Mouse (Mus musculus) hindbrain, embryonic 13.5 days (tissue): Measurements from ENCODE around the gene Pfdn6. TPM values are rescaled to one million over a fixed set of nuclear protein-coding genes. Genes with fewer than 3 reads are reported as not detected.
"Not testable (repeated sequence)": the region's sequence is repeated elsewhere in the genome, so short reads cannot be mapped to it uniquely, and the experiment has no call there.

Experiments
- ATAC-seq: fragments of 200-750 bp; cut with Nextera tagmentation; 2 replicates; pipeline ENCODE4 v1.8.0; 2017; ENCODE audit warnings: moderate TSS enrichment; ENCODE audit not compliant: low FRiP score
- H3K27ac ChIP-seq: fragments of 300-500 bp; sonication (generic); 2 replicates; pipeline ENCODE4 v1.5.1; 2015; ENCODE audit warnings: inconsistent platforms, mild to moderate bottlenecking, moderate library complexity
- H3K27me3 ChIP-seq: fragments of 300-500 bp; sonication (generic); 2 replicates; pipeline ENCODE4 v1.6.1; 2015; ENCODE audit warnings: mild to moderate bottlenecking, inconsistent platforms
- H3K36me3 ChIP-seq: fragments of 300-500 bp; sonication (generic); 2 replicates; pipeline ENCODE4 v1.6.1; 2015; ENCODE audit warnings: mild to moderate bottlenecking, inconsistent platforms
- H3K4me1 ChIP-seq: fragments of 300-500 bp; sonication (generic); replicated peaks from 2 replicates; pipeline ENCODE4 v1.6.1; 2015; ENCODE audit warnings: inconsistent platforms
- H3K4me2 ChIP-seq: fragments of 300-500 bp; sonication (generic); 2 replicates; pipeline ENCODE4 v1.6.1; 2015; ENCODE audit warnings: inconsistent platforms, mild to moderate bottlenecking, moderate library complexity
- H3K4me3 ChIP-seq: fragments of 300-500 bp; sonication (generic); 2 replicates; pipeline ENCODE4 v1.5.1; 2015; ENCODE audit warnings: mild to moderate bottlenecking, inconsistent platforms
- H3K9ac ChIP-seq: fragments of 300-500 bp; sonication (generic); 2 replicates; pipeline ENCODE4 v1.6.1; 2015; ENCODE audit warnings: mild to moderate bottlenecking, inconsistent platforms
- H3K9me3 ChIP-seq: fragments of 300-500 bp; sonication (generic); 2 replicates; pipeline ENCODE4 v1.6.1; 2016; ENCODE audit warnings: inconsistent platforms
- WGBS: fragments of 180-500 bp; shearing (Covaris S2); methylation state at CpG from one replicate; pipeline ENCODE4 v1.1.7; 2015; 5-methylcytosine and 5-hydroxymethylcytosine counted together
- polyA plus RNA-seq: library from polyadenylated mRNA; unstranded; fragments of >200 nt; fragmentation: Nextera tagmentation; extraction: Ambion mirVana; gene quantifications from 2 replicates; pipeline ENCODE4 v1.2.1, GENCODE M21; 2015

Pfdn6 gene
- 186 and 199 TPM in 2 replicates for polyA plus RNA-seq

- H3K36me3 ChIP-seq, result peaks cover 58% of the 10 kb centered on the region
- no peak within 1 kb of the TSS for H3K27ac ChIP-seq
- H3K4me3 ChIP-seq, result peak within 1 kb of the TSS; percentile 88
These were observed at the start of gene Pfdn6, which contains the start of gene Wdr46 for GRCm38 (mm10) chr17:33940206-33940805. Gene Pfdn6 (minus strand): TSS chr17:33940343. Gene Wdr46 (plus strand): TSS chr17:33940660.

GRCm38 (mm10) chr17:33982136-33982535 lies 42.0 kb upstream of the Pfdn6 start:
- WGBS, result 7% methylated on average over 8 of the region's 8 CpGs
- peaks cover 28% of the 10 kb centered on the region for H3K4me1 ChIP-seq
- not testable (repeated sequence) for H3K36me3 ChIP-seq, ATAC-seq, H3K9me3 ChIP-seq
- peaks cover 35% of the 10 kb centered on the region for H3K27me3 ChIP-seq
- 0 out of 2 replicates have a peak overlapping the region, but pooled peaks have one; percentile 71 for H3K9ac ChIP-seq
- peak overlapping the region; percentile 58 for H3K4me2 ChIP-seq
- peak overlapping the region; percentile 52 for H3K4me3 ChIP-seq
- H3K27ac ChIP-seq, result peak overlapping the region; percentile 93

More at GRCm38 (mm10) chr17:33940206-33940805, at the start of gene Pfdn6, which contains the start of gene Wdr46:
- Histone ChIP-seq H3K4me1 (peaks cover 25% of the 10 kb centered on the region), H3K27me3 (no peaks in the 10 kb centered on the region), H3K4me2 (peak within 1 kb of the TSS; percentile 94), H3K9ac (peak within 1 kb of the TSS; percentile 85), H3K9me3 (no peaks in the 10 kb centered on the region)
- peak; percentile 90 for ATAC-seq
- WGBS, result under 1% methylated on average over 36 of the region's 36 CpGs

- peak overlapping the region; percentile 93 for H3K27ac ChIP-seq
- 1% methylated on average over 27 of the region's 27 CpGs for WGBS
- H3K9me3 ChIP-seq, H3K36me3 ChIP-seq: not testable (repeated sequence)
- peak overlapping the region; percentile 58 for H3K4me2 ChIP-seq
- peaks cover 43% of the 10 kb centered on the region for H3K27me3 ChIP-seq
- peaks cover 28% of the 10 kb centered on the region for H3K4me1 ChIP-seq
- H3K4me3 ChIP-seq, result peak overlapping the region; percentile 52
- peak; percentile 96 for ATAC-seq
- H3K9ac ChIP-seq, result peak overlapping the region; percentile 71
These were observed 41.2 kb upstream of the Pfdn6 start for GRCm38 (mm10) chr17:33981192-33981909.

DNA sequence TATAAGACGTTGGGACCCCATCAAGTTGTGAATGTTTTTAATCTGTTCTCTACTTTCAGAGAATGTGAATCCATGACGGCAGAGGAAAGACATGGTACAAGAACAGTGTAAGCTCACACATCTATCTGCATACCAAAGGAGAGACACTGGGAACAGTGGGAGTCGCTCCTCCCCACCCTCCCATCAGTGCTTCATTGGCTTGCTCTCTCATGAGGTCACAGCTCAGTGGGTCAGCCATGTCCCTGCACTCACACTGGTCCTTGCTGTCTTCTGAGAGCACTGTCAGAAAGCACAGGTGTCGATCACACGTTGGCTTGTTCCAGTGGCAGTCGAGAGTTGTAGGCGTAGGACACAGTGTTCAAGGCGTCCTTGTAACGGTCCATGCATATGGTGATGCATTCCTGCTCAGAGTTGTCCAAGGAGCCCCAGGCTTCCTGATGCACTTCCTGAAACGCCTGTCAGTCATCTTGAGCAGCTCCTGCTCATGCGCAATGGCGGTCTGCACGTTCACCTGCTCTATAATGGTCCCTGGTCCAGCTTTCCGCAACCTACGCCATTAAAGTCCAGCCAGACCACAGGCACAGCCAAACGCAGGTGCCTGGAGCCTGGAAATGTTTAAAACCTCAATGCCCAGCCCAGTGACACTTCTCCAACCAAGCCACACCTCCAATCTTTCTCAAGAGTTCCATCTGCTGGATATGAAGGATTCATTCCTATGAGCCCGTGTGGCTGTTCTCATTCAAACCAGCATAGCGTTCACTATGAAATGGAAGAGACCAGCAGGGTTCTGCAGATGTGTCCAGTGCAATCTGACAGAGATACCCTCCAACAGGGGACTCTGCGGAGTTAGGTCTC lies 40.3 kb upstream of the Pfdn6 start:
- peak overlapping the region; percentile 69 for H3K27ac ChIP-seq
- ATAC-seq, result peak; percentile 8; the same call in 1 of the 2 replicates
- 0 out of 2 replicates have a peak overlapping the region, but pooled peaks have one; percentile 43 for H3K9ac ChIP-seq
- H3K36me3 ChIP-seq, result no peaks in the 10 kb centered on the region
- no peak overlapping the region for H3K4me3 ChIP-seq
- peaks cover 28% of the 10 kb centered on the region for H3K4me1 ChIP-seq
- peaks cover 52% of the 10 kb centered on the region for H3K27me3 ChIP-seq
- no peaks in the 10 kb centered on the region for H3K9me3 ChIP-seq
- H3K4me2 ChIP-seq, result peak overlapping the region; percentile 58; the same call in 1 of the 2 replicates
- 77% methylated on average over 19 of the region's 19 CpGs for whole genome bisulfite sequencing

DNA sequence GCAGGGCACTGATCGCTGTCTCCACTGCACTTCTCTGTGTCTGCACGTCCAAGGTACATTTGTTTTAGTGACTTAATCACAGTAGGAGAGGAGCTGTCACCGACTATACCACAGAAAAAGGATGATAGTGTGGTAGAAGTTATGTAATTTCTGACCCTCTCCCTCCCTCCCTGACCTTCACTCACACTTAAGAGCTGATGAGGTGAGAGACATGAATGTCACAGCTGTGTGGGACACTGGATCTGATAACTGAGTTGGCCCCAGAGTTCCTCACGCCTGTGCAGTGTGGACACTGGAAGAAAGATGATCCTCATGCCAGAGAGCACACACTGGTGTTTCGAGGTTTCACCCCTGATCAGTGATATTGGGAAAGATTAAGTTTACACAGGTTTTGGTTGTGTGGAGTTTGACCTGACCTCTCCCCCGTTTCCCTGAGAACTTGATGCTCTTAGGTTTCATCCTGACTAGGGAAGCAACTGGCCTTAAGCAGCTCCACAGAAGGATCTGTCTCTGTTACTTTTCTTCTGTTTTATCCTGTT lies 39.4 kb upstream of the Pfdn6 start:
- no peaks in the 10 kb centered on the region for H3K36me3 ChIP-seq
- H3K9ac ChIP-seq, result no peak overlapping the region
- no peak overlapping the region for H3K4me2 ChIP-seq
- no peak overlapping the region for H3K4me3 ChIP-seq
- peaks cover 60% of the 10 kb centered on the region for H3K27me3 ChIP-seq
- no peaks in the 10 kb centered on the region for H3K9me3 ChIP-seq
- peaks cover 28% of the 10 kb centered on the region for H3K4me1 ChIP-seq
- ATAC-seq, result no peak
- 80% methylated on average over 6 of the region's 6 CpGs for WGBS
- no peak overlapping the region for H3K27ac ChIP-seq

GRCm38 (mm10) chr17:33978631-33979031 lies 38.5 kb upstream of the Pfdn6 start:
- Histone ChIP-seq H3K4me3 (peak overlapping the region; percentile 38), H3K9ac (peak overlapping the region; percentile 67), H3K36me3 (no peaks in the 10 kb centered on the region), H3K9me3 (no peaks in the 10 kb centered on the region), H3K27me3 (peaks cover 68% of the 10 kb centered on the region), H3K4me2 (peak overlapping the region; percentile 61), H3K4me1 (peaks cover 28% of the 10 kb centered on the region), H3K27ac (no peak overlapping the region)
- ATAC-seq, result no peak
- WGBS, result under 1% methylated on average over 17 of the region's 17 CpGs

DNA sequence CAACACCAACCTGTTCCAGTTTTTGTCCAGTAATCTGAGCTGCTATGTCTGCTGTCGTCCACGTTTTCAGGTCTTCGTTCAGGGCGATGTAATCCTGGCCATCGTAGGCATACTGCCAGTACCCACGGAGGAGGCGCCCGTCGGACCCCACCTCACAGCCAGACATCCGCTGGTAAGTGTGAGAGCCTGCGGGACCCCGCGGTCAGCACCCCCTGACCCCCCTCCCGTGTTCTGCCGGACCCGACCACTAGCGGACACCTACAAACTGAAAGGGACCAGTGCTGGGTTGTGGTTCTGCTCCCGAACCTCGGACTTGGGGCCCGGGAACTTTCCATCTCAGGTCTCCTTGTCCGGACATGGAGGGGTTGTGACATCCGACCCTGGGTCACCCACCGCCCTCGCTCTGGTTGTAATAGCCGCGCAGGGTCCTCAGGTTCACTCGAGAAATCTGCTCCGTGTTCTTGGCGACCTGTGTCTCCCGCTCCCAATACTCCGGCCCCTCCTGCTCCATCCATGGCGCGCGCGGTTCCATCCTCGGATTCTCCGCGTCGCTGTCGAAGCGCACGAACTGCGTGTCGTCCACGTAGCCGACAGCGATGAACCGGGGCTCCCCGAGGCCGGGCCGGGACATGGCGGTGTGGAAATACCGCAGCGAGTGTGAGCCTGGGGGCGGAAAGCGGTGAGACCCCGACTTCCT lies 37.9 kb upstream of the Pfdn6 start:
- peak overlapping the region; percentile 67 for H3K9ac ChIP-seq
- H3K27me3 ChIP-seq, result peaks cover 74% of the 10 kb centered on the region
- no peak overlapping the region for H3K27ac ChIP-seq
- peak overlapping the region; percentile 61 for H3K4me2 ChIP-seq
- no peaks in the 10 kb centered on the region for H3K9me3 ChIP-seq
- H3K4me3 ChIP-seq, result peak overlapping the region; percentile 38
- 3% methylated on average over 57 of the region's 57 CpGs for WGBS
- no peaks in the 10 kb centered on the region for H3K36me3 ChIP-seq
- ATAC-seq, result no peak
- H3K4me1 ChIP-seq, result peaks cover 28% of the 10 kb centered on the region

GRCm38 (mm10) chr17:33973572-33973971 lies 33.4 kb upstream of the Pfdn6 start:
- peaks cover 76% of the 10 kb centered on the region for H3K27me3 ChIP-seq
- peaks cover 14% of the 10 kb centered on the region for H3K4me1 ChIP-seq
- no peaks in the 10 kb centered on the region for H3K9me3 ChIP-seq
- H3K27ac ChIP-seq, result no peak overlapping the region
- no peak overlapping the region for H3K4me3 ChIP-seq
- no peaks in the 10 kb centered on the region for H3K36me3 ChIP-seq
- no peak overlapping the region for H3K4me2 ChIP-seq
- WGBS, result 67% methylated on average over 3 of the region's 3 CpGs
- H3K9ac ChIP-seq, result no peak overlapping the region
- no peak for ATAC-seq

GRCm38 (mm10) chr17:33972691-33973090 lies 32.5 kb upstream of the Pfdn6 start:
- ATAC-seq, result no peak
- Histone ChIP-seq H3K27ac (no peak overlapping the region), H3K4me1 (peaks cover 5% of the 10 kb centered on the region), H3K9me3 (no peaks in the 10 kb centered on the region), H3K4me3 (no peak overlapping the region), H3K27me3 (peaks cover 67% of the 10 kb centered on the region), H3K9ac (no peak overlapping the region), H3K4me2 (no peak overlapping the region), H3K36me3 (no peaks in the 10 kb centered on the region)
- 27% methylated on average over 1 of the region's 1 CpGs for WGBS

DNA sequence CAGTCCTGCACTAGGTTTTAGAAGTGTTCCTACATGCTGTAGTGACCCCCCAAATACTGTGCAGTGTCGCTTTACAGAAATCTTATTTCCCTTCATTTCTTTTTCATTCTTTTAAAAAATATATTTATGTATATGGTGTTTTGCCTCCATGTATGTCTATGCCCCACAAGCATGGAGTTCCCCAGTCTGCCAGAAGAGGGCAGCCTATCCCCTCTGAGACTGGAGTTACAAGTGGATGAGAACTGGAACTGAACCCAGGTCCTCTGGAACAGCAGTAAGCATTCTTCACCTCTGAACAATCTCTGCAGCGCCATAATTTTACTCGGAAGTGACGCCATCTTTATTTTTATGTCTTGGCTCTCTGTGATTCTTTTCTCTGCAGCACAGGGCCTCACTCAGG lies 29.3 kb upstream of the Pfdn6 start:
- 78% methylated on average over 4 of the region's 4 CpGs for WGBS
- ATAC-seq, result no peak

GRCm38 (mm10) chr17:33968927-33969326 lies 28.8 kb upstream of the Pfdn6 start:
- Histone ChIP-seq H3K4me1 (peaks cover 4% of the 10 kb centered on the region; the same call in 1 of the 2 replicates), H3K4me3 (no peak overlapping the region), H3K9ac (no peak overlapping the region), H3K4me2 (no peak overlapping the region), H3K36me3 (peaks cover 25% of the 10 kb centered on the region), H3K27me3 (peaks cover 32% of the 10 kb centered on the region; the same call in 1 of the 2 replicates), H3K9me3 (no peaks in the 10 kb centered on the region), H3K27ac (no peak overlapping the region)
- WGBS, result 33% methylated on average over 5 of the region's 5 CpGs
- ATAC-seq, result peak; percentile 60

More for the DNA sequence above, 29.3 kb upstream of the Pfdn6 start:
- H3K36me3 ChIP-seq, result peaks cover 22% of the 10 kb centered on the region
- H3K9me3 ChIP-seq, result no peaks in the 10 kb centered on the region
- no peak overlapping the region for H3K9ac ChIP-seq
- H3K4me1 ChIP-seq, result peaks cover 4% of the 10 kb centered on the region; the same call in 1 of the 2 replicates
- peaks cover 36% of the 10 kb centered on the region; the same call in 1 of the 2 replicates for H3K27me3 ChIP-seq
- no peak overlapping the region for H3K4me3 ChIP-seq
- no peak overlapping the region for H3K27ac ChIP-seq
- H3K4me2 ChIP-seq, result no peak overlapping the region
